Mouse (Mus musculus) lung, embryonic 16.5 days (tissue): ENCODE data around the gene Ttc21b. TPM values are rescaled to one million over a fixed set of nuclear protein-coding genes. Genes with fewer than 3 reads are reported as not detected.

Experiments used
- ATAC-seq: fragments of 200-750 bp; cut with Nextera tagmentation; 2 replicates; pipeline ENCODE4 v1.8.0; 2017; ENCODE audit warnings: low read depth, mild to moderate bottlenecking, moderate library complexity
- H3K27ac ChIP-seq: fragments of 300-500 bp; sonication (generic); 2 replicates; pipeline ENCODE4 v1.5.1; 2014; ENCODE audit warnings: mild to moderate bottlenecking, control low read depth, low read length
- H3K27me3 ChIP-seq: fragments of 300-500 bp; sonication (generic); 2 replicates; pipeline ENCODE4 v1.6.1; 2014; ENCODE audit warnings: low read depth, low read length, mixed read lengths; ENCODE audit not compliant: control insufficient read depth, insufficient read depth
- H3K36me3 ChIP-seq: fragments of 300-500 bp; sonication (generic); 2 replicates; pipeline ENCODE4 v1.6.1; 2014; ENCODE audit warnings: low read length; ENCODE audit not compliant: control insufficient read depth, insufficient read depth
- H3K4me1 ChIP-seq: fragments of 300-500 bp; sonication (generic); replicated peaks from 2 replicates; pipeline ENCODE4 v1.6.1; 2014; ENCODE audit warnings: low read length, mixed read lengths; ENCODE audit not compliant: control insufficient read depth, insufficient read depth
- H3K4me2 ChIP-seq: fragments of 300-500 bp; sonication (generic); 2 replicates; pipeline ENCODE4 v1.6.1; 2014; ENCODE audit warnings: low read depth, low read length, control low read depth
- H3K4me3 ChIP-seq: fragments of 300-500 bp; sonication (generic); 2 replicates; pipeline ENCODE4 v1.5.1; 2014; ENCODE audit warnings: mild to moderate bottlenecking, low read length, control low read depth
- H3K9ac ChIP-seq: fragments of 300-500 bp; sonication (generic); 2 replicates; pipeline ENCODE4 v1.6.1; 2014; ENCODE audit warnings: low read length, control low read depth
- H3K9me3 ChIP-seq: fragments of 300-500 bp; sonication (generic); 2 replicates; pipeline ENCODE4 v1.6.1; 2016; ENCODE audit warnings: low read length; ENCODE audit not compliant: control insufficient read depth
- WGBS: fragments of 180-500 bp; shearing (Covaris S2); extraction: QIAGEN DNeasy Blood & Tissue Kit; methylation state at CpG from one replicate; pipeline ENCODE4 v1.1.7; 2014; 5-methylcytosine and 5-hydroxymethylcytosine counted together
- polyA plus RNA-seq: library from polyadenylated mRNA; unstranded; fragments of >200 nt; fragmentation: Nextera tagmentation; extraction: Ambion mirVana; gene quantifications from 2 replicates; pipeline ENCODE4 v1.2.1, GENCODE M21; 2015

The Ttc21b gene
- polyA plus RNA-seq, 1 experiment from 2014 or later = 12.5 TPM

DNA sequence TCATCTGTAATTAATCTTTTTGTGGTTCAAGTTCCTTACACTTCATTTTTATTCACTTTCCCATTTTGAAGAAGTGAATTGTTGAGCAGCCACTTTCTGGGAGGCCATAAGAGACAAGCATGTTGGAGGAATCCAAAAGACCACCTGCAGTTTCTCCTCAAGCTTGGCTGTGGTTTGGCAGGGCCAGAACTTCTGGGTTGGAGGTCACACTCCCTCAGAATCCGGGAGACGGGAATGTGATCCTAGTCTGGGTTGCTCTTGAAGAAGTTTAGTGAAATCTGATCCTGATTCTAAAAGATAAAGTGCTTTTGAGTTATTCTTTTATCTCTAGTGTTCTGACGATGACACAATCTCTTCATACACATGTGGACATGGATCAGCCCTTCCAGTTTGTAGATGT lies 105.9 kb downstream of the Ttc21b start:
- no peak for ATAC-seq
- Histone ChIP-seq H3K4me2 (no peak overlapping the region), H3K4me3 (no peak overlapping the region), H3K27me3 (no peaks in the 10 kb centered on the region), H3K9me3 (no peaks in the 10 kb centered on the region), H3K27ac (no peak overlapping the region), H3K9ac (no peak overlapping the region), H3K36me3 (no peaks in the 10 kb centered on the region), H3K4me1 (no peaks in the 10 kb centered on the region)
- 8% methylated on average over 3 of the region's 3 CpGs for WGBS

DNA sequence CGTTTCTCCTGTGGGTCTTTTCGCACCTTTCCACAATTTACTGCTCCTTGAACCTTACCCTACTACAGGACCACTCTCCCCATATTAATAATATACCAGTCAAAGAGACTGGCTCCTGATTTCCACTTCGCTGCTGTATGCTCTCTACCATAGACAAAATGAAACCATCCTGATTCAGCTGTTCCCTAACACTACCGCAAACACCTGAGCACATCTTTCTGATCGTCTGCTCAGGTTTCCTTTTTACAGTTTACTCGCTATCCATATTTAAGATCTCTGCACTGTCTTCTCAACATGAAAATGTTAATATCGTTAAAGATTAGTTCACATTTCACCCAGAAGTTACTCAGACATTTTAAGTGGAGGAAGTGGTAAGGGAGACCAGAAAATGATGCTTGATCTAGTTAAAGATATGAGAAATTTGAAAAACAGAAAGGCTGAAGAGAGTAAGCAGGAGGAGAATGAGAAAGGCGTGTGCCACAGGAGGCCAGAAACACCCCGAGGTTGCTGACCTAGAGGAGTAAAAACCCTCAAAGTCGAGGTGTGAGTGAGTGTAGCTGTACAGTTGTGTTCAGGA lies 107.7 kb downstream of the Ttc21b start:
- ATAC-seq = no peak
- Histone ChIP-seq H3K9ac (no peak overlapping the region), H3K4me1 (0 out of 2 replicates have a peak, but pooled peaks cover 2% of the 10 kb centered on the region), H3K36me3 (no peaks in the 10 kb centered on the region), H3K4me2 (no peak overlapping the region), H3K4me3 (no peak overlapping the region), H3K27me3 (no peaks in the 10 kb centered on the region), H3K9me3 (no peaks in the 10 kb centered on the region), H3K27ac (no peak overlapping the region)
- 71% methylated on average over 10 of the region's 10 CpGs for WGBS

DNA sequence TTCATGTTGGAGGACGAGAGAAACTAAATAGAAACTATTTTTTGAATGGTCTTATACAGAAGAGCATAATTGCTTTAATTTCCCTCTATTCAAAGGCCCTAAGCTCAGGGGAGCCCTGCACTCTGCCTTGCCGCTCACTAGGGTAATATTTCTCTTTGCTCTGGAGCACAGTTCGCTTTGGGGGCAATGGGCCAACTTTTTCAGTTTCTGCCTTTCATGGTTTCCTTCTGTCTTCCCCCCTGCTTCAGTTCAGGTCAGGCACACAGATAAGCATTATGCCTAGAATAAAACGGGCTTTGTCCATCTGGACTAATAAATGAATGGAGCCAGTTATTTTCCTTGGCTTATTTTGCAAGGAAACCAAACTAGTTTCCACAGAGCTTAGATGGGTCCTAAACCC lies 109.9 kb downstream of the Ttc21b start:
- 46% methylated on average over 4 of the region's 4 CpGs for WGBS
- ATAC-seq = no peak
- H3K4me3 ChIP-seq = no peak overlapping the region
- 0 out of 2 replicates have a peak, but pooled peaks cover 2% of the 10 kb centered on the region for H3K4me1 ChIP-seq
- H3K4me2 ChIP-seq = no peak overlapping the region
- H3K27ac ChIP-seq = no peak overlapping the region
- H3K9me3 ChIP-seq = no peaks in the 10 kb centered on the region
- no peak overlapping the region for H3K9ac ChIP-seq
- H3K36me3 ChIP-seq = no peaks in the 10 kb centered on the region
- H3K27me3 ChIP-seq = no peaks in the 10 kb centered on the region

DNA sequence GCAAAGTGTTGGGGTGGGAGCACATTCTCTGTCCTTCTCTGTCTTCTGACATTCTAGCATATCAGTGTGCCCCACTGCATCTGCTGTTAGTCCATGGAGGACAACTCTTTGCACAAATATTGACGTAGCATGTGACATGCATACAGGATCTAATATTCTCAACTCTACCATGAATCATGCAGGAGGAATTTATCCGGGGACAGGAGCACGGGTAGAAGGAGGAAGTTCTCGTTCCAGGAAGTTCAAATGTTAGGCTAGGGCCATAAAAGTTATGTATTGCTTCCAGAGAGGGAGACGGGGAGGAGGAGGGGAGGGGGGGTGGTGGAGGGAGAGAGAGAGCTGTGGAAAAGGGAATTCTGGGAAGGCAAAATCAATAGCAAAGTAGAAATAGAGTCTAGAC lies 111.6 kb downstream of the Ttc21b start:
- no peak; the same call in 1 of the 2 replicates for ATAC-seq

DNA sequence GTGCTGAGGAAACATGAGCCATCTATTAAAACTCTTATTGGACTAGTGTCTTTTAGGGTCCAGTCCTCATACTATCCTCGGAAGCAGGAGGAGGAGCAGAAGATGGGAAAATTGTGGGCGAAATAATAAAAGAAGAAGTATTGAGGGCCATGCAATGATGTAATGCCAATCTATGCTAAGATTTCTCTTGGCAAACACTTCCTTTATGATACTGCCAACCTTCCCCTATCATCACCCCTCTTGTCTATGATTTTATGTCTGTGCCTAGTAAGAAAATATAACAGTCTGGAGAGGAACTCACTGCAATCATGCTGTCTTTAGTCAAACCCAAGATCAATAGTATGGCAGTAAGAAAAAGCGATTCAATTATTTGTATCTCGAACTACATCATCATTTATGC lies 113.1 kb downstream of the Ttc21b start:
- H3K36me3 ChIP-seq = no peaks in the 10 kb centered on the region
- H3K9ac ChIP-seq = no peak overlapping the region
- no peak overlapping the region for H3K27ac ChIP-seq
- 0 out of 2 replicates have a peak, but pooled peaks cover 2% of the 10 kb centered on the region for H3K4me1 ChIP-seq
- no peaks in the 10 kb centered on the region for H3K9me3 ChIP-seq
- no peak overlapping the region for H3K4me2 ChIP-seq
- no peaks in the 10 kb centered on the region for H3K27me3 ChIP-seq
- ATAC-seq = no peak
- H3K4me3 ChIP-seq = no peak overlapping the region
- WGBS = 91% methylated on average over 4 of the region's 4 CpGs

More for the DNA sequence above, 111.6 kb downstream of the Ttc21b start:
- H3K9ac ChIP-seq = no peak overlapping the region
- H3K27ac ChIP-seq = no peak overlapping the region
- H3K9me3 ChIP-seq = no peaks in the 10 kb centered on the region
- no peak overlapping the region for H3K4me2 ChIP-seq
- 0 out of 2 replicates have a peak, but pooled peaks cover 2% of the 10 kb centered on the region for H3K4me1 ChIP-seq
- no peaks in the 10 kb centered on the region for H3K36me3 ChIP-seq
- H3K27me3 ChIP-seq = no peaks in the 10 kb centered on the region
- 14% methylated on average over 5 of the region's 5 CpGs for WGBS
- no peak overlapping the region for H3K4me3 ChIP-seq

DNA sequence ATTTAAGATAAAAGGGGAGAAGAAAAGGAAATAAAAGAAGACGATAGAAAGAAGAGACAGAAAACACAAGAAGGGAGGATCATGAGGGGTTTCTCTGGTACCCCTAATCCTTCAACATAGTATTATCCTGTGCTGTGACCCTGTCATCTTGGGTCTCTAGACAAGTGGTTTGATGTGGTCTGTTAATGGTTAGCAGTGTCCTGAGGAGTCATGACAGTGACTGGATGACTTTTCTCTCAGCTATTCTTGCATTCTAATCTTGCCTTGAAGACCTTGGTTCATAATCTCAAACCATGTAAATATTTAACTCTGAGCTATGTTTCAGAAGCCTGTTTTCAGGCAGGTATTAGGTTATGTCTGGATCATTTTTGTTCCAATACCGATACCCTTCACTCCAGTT lies 113.7 kb downstream of the Ttc21b start:
- no peak for ATAC-seq
- Histone ChIP-seq H3K9me3 (no peaks in the 10 kb centered on the region), H3K27ac (no peak overlapping the region), H3K4me1 (0 out of 2 replicates have a peak, but pooled peaks cover 2% of the 10 kb centered on the region), H3K4me2 (no peak overlapping the region), H3K4me3 (no peak overlapping the region), H3K27me3 (no peaks in the 10 kb centered on the region), H3K9ac (no peak overlapping the region), H3K36me3 (no peaks in the 10 kb centered on the region)
- WGBS = 83% methylated on average over 2 of the region's 2 CpGs

DNA sequence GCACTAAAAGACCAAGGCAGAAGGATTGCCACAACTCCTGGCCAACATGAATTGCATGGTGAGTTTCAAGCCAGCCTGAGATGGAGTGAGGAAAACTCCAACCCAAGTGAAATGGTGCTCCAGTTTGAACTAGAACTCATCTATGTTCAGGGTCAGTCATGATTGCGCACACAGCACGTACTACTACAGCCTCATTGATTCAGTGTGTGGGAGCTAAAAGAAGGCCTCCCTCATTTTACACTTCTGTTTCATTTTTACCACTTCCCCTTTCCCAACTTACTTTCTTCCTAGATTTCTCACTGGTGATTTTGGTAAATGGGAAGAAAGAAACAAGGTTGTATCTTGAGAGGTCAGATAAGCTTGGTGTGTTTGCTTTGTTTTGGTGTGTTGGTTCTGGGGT lies 114.1 kb downstream of the Ttc21b start:
- no peaks in the 10 kb centered on the region for H3K9me3 ChIP-seq
- no peaks in the 10 kb centered on the region for H3K36me3 ChIP-seq
- H3K27ac ChIP-seq = no peak overlapping the region
- 0 out of 2 replicates have a peak, but pooled peaks cover 2% of the 10 kb centered on the region for H3K4me1 ChIP-seq
- 93% methylated on average over 2 of the region's 2 CpGs for WGBS
- H3K4me3 ChIP-seq = no peak overlapping the region
- H3K27me3 ChIP-seq = no peaks in the 10 kb centered on the region
- no peak overlapping the region for H3K9ac ChIP-seq
- no peak for ATAC-seq
- H3K4me2 ChIP-seq = no peak overlapping the region

DNA sequence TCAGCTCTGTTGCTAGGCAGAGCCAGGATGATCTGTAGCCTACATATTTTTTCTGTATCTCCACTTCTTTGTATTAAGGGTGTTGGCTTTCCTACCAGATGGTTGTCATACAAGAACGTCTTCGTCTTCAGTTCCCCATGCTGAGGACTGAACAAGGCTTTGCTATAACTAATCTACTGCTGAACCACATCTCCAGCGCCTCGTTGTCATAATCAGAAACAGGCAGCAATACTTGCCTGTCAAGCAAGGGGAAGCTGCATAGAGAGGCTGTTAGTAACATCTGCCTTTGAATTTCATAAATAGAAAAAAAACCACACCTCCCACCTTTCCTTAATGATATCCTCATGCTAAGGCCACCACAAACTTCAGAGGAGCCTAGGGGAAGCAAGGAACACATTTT lies 116.2 kb downstream of the Ttc21b start:
- Histone ChIP-seq H3K4me2 (no peak overlapping the region), H3K27ac (no peak overlapping the region), H3K9me3 (no peaks in the 10 kb centered on the region), H3K36me3 (no peaks in the 10 kb centered on the region), H3K4me3 (no peak overlapping the region), H3K4me1 (0 out of 2 replicates have a peak, but pooled peaks cover 2% of the 10 kb centered on the region), H3K27me3 (no peaks in the 10 kb centered on the region), H3K9ac (no peak overlapping the region)
- WGBS = 48% methylated on average over 4 of the region's 4 CpGs
- ATAC-seq = 0 out of 2 replicates have a peak, but pooled peaks have one; percentile 23
